Mouse (Mus musculus): Measurements from ENCODE around the gene Trpv4. TPM values are rescaled to one million over a fixed set of nuclear protein-coding genes. Genes with fewer than 3 reads are reported as not detected.

The Trpv4 gene
- total RNA-seq, 2 experiments from 2014 or later = 1.6 to 1.8 TPM

GRCm38 (mm10) chr5:114674594-114674993 lies 16.4 kb upstream of the Trpv4 start:
- DNase-seq = no peak
- intact Hi-C loops (cut with DNase I; ENCODE audit: low total_unique reads) = no loop called here

GRCm38 (mm10) chr5:114673114-114673513 lies 14.9 kb upstream of the Trpv4 start:
- intact Hi-C loops (cut with DNase I; ENCODE audit: low total_unique reads) = no loop called here

DNA sequence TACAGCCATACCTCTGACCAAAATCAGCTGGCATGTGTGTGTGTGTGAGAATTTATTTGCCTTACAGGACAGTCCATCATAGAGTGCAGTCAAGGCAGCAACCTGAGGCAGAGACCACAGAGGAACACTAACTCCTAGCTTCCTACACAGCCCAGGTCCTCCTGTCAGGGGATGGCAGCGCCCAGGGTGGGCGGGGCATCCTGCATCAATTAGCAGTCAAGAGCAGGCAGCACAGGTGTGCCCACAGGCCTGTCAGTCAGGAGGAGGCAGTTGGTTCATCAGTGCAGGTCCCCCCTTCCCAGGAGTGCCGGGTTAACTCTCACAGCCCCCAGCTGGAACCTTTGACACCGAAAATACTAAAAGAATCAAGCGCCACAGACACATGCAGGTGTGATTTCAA lies 10.8 kb upstream of the Trpv4 start:
- intact Hi-C loops (cut with DNase I; ENCODE audit: low total_unique reads) = no loop called here
- DNase-seq = no peak

More at GRCm38 (mm10) chr5:114673114-114673513, 14.9 kb upstream of the Trpv4 start:
- DNase-seq = no peak

DNA sequence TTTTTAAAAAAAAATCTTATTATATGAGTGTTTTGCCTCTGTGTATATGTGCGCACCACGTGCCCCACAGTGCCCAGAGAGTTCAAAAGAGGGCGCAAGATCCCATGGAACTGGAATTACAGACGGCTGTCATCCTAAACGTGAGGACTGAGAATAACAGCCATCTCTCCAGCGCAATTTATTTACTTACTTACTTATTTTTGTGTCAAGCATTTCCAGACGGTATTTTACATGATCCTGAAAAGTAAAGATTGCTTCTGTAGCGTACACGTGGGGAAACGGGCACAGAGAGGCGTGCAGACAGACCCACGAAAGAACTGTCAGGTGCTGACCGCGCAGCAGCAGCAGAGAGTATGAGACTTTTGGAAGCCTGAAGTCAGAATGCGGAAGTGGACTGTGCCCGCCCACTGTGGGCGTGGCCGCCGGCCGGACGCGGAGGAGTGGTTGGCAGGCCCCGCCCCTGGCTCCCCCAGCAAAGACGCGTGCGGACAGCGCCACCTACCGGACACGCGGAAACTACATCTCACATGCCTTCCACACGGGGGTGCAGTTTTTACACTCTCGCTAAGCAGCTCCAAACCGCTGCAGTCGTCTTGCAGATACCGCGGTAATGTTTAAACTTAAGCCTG lies 9.1 kb upstream of the Trpv4 start:
- intact Hi-C loops (cut with DNase I; ENCODE audit: low total_unique reads) = loop anchor here (2.0 kb wide), 1 partner anchor 29 kb away; no protein-coding TSS in a partner anchor
- peak; percentile 97 for DNase-seq

DNA sequence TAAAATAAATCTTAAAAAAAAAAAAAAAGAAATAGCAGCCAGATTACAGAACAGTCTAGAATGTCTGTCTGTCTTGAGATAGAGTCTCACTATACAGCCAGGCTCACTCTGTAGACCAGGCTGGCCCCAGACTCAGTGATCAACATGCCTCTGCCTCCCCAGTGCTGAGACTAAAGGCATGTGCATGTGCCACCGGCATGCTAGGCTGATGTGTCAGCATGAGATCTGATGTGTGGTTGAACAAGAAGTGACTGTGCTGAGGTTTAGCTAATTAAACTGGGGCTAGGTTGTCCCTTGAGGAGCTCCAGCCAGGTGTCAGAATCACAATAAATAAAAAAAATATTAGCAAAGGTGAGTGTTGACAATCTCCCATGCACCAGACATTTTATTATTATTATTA lies 8.4 kb upstream of the Trpv4 start:
- intact Hi-C loops (cut with DNase I; ENCODE audit: low total_unique reads) = loop anchor here (2.0 kb wide), 1 partner anchor 28 kb away; no protein-coding TSS in a partner anchor
- no peak for DNase-seq

DNA sequence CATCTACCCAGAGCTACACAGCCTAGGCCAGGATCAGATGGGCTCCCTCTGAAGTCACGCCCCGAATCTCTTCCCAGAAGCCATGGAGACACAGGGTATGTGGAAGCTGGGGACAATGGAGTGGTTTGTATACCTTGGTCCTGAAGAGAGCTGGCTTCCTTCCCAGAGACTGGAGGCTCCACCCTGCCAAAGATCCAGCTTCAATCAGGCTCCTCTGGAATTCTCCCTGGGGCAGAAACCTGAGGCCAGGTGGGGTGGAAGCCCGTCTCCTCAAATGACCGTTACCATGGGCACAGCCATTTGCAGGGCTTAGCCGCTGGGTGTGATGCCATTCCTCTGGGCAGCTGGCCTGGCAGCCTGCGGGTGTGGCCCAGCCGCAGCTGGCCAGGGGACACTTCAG lies 6.5 kb upstream of the Trpv4 start:
- intact Hi-C loops (cut with DNase I; ENCODE audit: low total_unique reads) = no loop called here
- peak; percentile 31 for DNase-seq

DNA sequence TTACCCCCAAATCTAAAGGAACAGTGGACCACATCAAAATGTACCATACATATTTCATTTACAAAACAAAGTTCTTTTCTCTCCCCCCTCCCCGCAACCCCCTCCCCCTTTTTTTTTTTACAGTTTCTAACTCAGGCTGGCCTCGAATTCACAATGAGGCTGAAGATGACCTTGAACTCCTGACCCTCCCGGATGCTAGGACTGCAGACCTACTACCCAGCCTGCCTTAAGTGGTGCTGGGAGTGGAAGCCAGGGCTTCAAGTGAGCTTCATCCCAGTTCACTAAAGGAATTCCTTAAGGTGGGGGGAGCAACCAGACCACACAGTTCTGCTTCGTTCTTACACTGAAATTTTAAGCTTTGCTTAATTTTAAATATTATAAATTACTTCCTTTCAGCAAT lies 5.9 kb upstream of the Trpv4 start:
- DNase-seq = no peak
- intact Hi-C loops (cut with DNase I; ENCODE audit: low total_unique reads) = no loop called here

DNA sequence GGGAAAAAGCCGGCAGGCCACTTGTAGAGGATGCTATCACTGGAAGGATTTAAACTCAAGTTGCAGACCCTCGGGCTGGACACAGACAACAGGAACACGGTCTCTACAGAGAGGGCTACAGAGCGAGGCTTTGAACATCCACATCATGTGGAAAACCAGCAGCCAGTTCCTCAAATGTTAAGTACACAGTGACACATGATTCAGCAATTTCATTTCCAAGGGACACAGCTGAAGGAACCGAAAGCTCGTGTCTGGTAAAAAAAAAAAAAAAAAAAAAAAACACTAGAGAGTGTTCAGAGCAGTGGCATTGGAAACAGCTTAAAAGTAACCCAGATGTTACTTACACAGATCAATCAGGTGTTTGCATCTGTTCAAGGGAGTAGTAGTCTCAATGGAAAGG lies 2.8 kb upstream of the Trpv4 start:
- intact Hi-C loops (cut with DNase I; ENCODE audit: low total_unique reads) = no loop called here
- no peak for DNase-seq

- intact Hi-C loops (cut with DNase I; ENCODE audit: low total_unique reads) = no loop called here
Measured at GRCm38 (mm10) chr5:114657426-114657825, 795 bp downstream of the Trpv4 start.

GRCm38 (mm10) chr5:114656305-114656704 lies 1.9 kb downstream of the Trpv4 start:
- no peak for DNase-seq
- intact Hi-C loops (cut with DNase I; ENCODE audit: low total_unique reads) = no loop called here

More at GRCm38 (mm10) chr5:114657426-114657825, 795 bp downstream of the Trpv4 start:
- no peak for DNase-seq

GRCm38 (mm10) chr5:114655721-114656120 lies 2.5 kb downstream of the Trpv4 start:
- no peak for DNase-seq

GRCm38 (mm10) chr5:114653656-114654437 lies 4.4 kb downstream of the Trpv4 start:
- DNase-seq = no peak
- intact Hi-C loops (cut with DNase I; ENCODE audit: low total_unique reads) = no loop called here

More at GRCm38 (mm10) chr5:114655721-114656120, 2.5 kb downstream of the Trpv4 start:
- intact Hi-C loops (cut with DNase I; ENCODE audit: low total_unique reads) = no loop called here

- intact Hi-C loops (cut with DNase I; ENCODE audit: low total_unique reads) = no loop called here
- no peak for DNase-seq
Measured at GRCm38 (mm10) chr5:114651449-114651848, 6.8 kb downstream of the Trpv4 start.

GRCm38 (mm10) chr5:114651002-114651401 lies 7.2 kb downstream of the Trpv4 start:
- intact Hi-C loops (cut with DNase I; ENCODE audit: low total_unique reads) = no loop called here
- no peak for DNase-seq

DNA sequence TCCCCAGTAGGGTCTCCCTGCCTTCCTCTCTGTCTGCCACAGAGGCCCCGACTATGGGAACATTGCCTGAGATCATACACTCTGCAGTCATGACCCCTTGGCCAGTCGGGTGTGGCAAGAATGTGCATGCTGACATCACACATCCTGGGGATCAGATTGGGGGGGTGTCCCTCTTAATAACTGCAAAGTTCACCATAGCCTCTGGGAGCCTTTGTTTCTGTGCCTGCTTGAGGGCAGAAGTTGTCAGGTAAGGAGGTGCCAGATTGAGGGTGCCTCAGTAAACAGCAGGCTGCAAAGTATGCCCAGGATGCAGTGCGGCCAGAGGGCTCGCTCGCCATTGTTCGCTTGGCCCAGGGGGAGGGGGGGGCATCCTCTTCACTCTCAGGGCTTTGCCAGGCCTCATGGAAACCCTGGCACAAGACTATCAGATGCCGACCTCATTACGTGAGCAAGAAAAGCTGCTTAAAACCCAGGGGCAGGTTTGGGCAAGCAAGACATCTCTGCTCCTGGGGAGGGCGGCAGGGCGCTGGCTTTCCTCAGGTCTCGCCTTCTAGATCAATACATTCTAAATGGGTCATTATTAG lies 9.4 kb downstream of the Trpv4 start:
- no peak for DNase-seq
- intact Hi-C loops (cut with DNase I; ENCODE audit: low total_unique reads) = no loop called here

- intact Hi-C loops (cut with DNase I; ENCODE audit: low total_unique reads) = no loop called here
- DNase-seq = no peak
Measured at GRCm38 (mm10) chr5:114647211-114647974, 10.8 kb downstream of the Trpv4 start.

DNA sequence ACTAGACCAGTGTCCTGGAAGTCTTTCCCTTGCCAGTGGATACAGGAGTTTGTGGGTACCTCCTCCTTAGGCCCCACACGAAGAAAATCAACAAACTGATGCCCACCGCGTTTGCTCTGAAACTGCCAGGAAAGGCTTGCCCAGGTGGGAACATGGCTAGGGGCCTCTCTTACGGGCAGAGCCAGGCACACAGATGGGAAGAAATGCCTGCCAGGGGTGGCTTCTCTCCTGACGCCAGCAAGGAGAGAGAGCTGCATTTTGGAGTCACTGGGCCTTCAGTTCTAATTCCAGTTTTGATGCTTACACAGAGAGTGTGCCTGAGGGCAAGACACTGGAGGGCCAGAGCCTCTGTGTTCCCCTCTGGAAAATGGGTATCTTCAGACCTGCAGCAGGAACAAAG lies 12.3 kb downstream of the Trpv4 start:
- DNase-seq = no peak
- intact Hi-C loops (cut with DNase I; ENCODE audit: low total_unique reads) = no loop called here

DNA sequence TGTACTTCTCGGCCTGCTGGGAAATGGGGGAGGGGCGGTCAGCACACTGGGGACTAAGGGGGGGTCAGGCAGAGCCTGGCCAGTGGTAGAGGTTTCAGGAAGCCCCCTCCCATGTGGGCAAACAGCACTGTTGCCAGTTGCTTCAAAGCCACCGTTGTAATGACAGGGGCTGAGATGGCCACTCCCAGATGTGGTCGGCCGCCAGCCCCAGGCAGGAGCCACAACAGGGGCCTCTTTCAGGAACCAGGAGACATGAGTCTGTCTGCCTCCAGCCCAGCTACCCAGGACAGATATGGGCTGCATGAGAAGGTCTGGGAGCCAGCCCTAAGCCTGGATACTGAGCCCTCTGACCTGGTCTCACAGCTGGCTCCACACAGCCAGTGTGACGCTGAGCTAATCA lies 13.3 kb downstream of the Trpv4 start:
- DNase-seq = no peak
- intact Hi-C loops (cut with DNase I; ENCODE audit: low total_unique reads) = no loop called here

- intact Hi-C loops (cut with DNase I; ENCODE audit: low total_unique reads) = no loop called here
Measured at GRCm38 (mm10) chr5:114640809-114641208, 17.4 kb downstream of the Trpv4 start.

GRCm38 (mm10) chr5:114639645-114639957 lies 18.6 kb downstream of the Trpv4 start:
- DNase-seq = no peak
- intact Hi-C loops (cut with DNase I; ENCODE audit: low total_unique reads) = loop anchor here (2.0 kb wide), 1 partner anchor 27 kb away; no protein-coding TSS in a partner anchor

More at GRCm38 (mm10) chr5:114640809-114641208, 17.4 kb downstream of the Trpv4 start:
- no peak for DNase-seq
